Mouse (Mus musculus): Measurements from ENCODE around the gene Arhgap25.
"Not testable (repeated sequence)": the region's sequence is repeated elsewhere in the genome, so short reads cannot be mapped to it uniquely, and the experiment has no call there.

Gene Arhgap25

DNA sequence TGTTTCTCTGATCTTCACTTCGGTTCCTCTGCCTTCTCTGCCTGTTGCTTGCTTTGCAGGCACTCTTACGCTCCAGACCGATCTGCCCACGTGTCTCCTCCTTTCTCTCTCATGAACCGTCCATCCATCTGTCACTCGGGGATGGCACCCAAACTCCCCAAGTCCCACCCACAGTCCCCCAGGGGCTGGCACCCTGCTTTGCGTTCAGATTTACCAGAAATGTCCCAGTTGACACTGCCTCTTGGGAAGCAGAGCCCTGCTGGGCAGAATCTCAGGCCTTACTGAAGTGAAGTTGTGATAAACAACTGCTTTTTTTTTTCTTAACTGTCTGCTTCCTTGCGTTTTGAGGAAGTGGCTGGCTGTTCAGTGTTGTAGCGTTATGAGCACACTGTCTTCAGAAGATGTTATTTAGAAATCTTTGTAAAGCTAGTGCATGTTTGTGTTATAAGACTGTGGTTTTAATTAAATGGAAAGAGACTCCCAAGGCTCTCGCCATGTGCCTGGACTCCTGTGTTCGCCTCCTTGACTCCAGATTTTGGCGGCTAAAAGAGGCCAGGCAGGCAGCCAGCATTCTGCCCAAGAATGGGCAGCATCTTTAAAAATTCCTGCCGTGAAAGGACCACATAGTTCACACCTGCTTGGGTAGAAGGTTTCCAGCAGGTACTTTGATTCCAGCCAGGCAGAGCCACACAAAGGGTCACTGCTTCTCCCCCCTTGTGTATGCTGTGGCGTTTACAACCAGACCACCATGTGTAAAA, at the start of gene Arhgap25:
Gene Arhgap25 (minus strand): TSS at position 307 of the 758 bp plus-strand sequence.
- DNase-seq (ENCODE audit: low read depth, low spot score): no peak

DNA sequence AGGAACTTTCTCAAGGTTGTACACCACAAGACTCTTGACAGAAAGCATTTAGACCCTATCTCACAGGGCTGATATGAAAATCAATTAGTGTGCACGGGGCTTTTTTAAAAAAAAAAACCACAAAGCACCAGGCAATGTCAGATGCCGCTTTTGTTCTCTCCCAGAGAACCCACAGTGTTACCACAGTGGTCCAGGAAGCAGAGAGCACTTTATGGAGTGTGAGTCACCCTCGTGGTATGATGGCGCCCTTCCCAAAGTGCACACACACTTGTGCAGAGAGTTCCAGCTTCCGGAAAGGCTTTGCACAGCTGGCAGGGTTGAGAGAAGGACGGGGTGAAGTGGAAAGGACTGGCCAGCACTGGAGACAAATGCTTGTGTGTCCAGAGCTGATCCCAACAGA, 49.4 kb upstream of the Arhgap25 start:
- no peak for DNase-seq (ENCODE audit: low read depth, low spot score)

DNA sequence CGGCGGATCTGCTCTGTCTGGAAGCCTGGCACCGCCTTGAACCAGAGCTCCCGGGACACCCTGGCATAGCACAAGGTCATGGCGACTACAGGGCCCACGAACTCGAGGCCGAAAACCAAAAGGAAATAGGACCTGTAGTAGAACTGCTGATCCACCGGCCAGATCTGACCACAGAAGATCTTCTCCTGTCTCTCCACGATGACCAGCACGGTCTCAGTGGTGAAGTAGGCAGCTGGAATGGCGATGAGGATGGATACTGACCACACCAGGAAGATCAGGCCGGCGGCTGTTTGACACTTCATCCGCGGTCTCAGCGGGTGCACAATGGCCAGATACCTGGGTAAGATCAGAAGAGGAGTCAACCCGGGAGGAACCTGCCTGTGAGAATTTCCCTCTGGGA, 48.5 kb upstream of the Arhgap25 start:
- DNase-seq (ENCODE audit: low read depth, low spot score): no peak

DNA sequence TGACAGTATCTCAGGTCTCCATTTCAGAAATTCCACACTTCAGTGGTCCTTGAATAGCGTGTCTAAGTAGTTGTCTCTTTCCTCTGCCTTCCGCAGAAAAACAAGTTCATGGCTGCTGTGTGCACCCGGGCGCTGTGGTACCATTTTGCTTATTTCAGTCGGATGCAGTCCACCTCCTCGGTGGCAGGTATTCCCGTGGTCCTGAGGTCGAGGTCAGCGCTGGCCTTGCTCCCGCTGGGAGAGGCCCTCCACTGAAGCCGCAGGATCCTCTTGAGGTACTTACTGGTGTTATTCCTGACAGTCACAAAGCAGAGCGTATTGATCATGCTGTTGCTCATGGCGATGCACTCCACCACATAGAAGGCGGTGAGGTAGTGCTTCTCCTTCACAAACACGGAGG, 48.0 kb upstream of the Arhgap25 start:
- no peak for DNase-seq (ENCODE audit: low read depth, low spot score)

DNA sequence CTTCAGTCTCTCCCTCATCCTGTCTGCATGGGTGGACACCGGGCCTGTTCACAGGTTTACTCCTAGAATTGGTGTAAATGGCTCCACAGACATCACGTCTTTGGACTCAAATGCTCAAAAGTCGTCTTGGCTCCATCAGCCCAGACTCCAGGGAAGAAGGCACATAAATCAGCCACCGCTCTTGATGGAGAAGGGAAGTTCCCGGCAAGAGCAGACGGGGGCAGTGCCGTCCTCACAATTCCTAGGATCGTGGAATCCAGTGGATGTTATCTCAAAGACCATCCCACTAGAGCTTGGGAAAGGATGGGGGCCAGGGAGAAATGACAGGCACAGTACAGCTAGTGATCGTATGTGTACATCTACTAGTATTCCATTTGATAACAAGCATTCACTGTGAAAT, 45.2 kb upstream of the Arhgap25 start:
- DNase-seq (ENCODE audit: low read depth, low spot score): no peak

DNA sequence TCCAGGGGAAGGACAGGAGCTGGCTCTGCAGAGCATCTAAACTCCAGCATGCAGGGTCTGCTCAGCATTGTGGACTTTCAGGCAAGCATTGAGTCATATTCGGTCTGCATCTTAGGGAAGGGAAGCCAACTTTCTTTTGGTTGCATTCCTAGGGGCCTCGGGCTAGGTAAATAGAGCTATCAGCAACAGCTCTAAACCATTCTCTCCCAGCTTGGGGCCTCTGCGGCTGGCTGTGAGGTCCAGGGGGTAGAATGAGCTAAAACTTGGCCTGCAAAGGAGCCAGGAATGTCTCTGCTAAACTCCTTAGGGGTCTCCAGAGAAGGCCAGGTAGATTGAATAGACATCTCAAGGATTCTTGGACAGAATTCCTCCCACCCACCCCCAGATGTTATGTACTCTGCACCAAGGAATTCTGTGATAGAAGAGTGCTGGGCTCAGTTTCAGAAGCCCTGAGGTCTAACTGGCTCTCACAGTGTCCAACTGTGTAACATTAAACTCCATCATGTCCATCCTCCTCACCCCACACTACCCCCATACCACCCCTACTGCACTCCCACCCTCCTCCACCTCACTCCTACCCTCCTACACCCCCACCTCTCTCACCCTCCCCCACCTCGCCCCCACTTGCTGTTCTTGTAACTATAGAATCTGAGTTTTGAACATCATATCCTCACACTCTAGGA, 43.7 kb upstream of the Arhgap25 start:
- no peak for DNase-seq (ENCODE audit: low read depth, low spot score)

DNA sequence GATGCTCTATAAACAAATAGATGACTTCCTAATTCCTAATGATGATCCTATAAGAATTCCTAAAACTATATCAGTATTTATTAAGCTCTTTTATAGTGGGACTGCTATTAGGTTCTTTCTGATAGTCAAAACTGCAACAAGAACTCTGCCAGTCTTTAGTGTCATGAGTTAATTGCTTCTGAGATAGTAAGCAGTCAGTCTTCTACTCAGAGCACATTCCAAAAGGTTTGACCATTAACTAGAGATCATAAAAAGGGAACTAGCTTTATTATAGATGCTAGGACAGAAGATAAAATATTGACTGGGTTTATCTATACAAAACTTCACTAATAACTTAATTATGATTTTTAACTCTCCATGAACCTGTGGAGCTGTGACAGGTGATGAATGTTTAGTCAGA, 38.8 kb upstream of the Arhgap25 start:
- DNase-seq (ENCODE audit: low read depth, low spot score): not testable (repeated sequence)

DNA sequence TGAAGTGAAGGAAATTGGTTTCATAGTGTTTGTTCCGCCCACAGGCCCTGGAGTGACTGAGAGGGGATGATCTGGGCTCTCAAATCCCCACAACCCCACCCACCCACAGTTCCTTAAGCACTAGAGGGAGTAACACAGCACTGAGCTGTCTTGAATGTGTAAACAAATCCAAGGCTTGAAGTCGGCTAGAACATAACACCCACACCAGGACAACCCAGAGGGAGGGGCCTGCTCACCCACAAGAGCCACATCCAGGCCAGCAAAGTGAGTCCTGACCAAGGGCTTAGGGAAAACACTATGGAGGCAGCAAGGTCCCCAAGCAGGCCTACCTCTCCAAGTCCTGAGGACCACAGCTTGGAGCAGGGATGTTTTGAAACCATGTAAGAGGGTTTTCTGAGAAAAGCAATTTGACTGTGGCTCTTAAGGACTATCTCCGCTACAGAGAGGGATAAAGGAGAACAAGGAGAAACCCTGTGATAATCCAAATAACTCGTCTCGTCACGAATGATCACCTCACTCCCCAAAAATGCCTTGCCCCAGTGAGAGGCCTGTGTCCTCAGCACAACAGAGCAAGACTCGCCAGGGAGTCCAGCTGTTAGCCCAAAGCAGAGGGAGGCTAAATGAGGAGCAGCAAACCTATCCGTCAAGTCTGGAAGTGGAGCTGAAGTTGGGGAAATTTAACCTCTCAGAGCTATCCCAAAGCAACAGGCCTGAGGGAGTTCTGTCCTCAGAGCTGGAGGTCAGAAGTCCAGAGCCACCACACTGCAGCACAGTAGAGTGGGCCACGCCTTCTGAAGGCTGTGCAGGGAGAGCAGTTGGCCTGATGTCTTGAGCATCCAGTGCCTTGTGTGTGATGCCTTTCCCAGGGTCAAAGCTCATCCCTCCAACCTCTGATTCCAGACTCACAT, 34.9 kb upstream of the Arhgap25 start:
- no peak for DNase-seq (ENCODE audit: low read depth, low spot score)

DNA sequence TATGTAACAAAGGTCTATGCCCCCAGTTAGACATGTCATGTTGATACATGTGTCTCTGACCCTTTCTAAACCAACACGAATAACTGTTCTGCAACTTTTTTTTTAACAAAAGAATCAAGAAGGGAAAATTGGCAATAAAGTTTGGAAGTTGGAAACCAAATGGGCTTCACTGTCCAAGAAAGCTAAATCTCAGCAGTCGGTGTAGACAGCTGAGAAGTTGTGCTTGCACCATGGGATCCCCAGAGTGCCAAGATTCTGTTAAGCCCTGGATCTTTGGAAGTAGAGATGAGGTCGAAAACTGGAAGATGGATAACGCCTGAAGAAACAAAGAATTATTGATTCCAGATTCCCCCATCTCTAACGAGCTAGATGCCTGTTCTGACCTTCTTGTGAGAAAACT, 32.1 kb upstream of the Arhgap25 start:
- no peak for DNase-seq (ENCODE audit: low read depth, low spot score)

DNA sequence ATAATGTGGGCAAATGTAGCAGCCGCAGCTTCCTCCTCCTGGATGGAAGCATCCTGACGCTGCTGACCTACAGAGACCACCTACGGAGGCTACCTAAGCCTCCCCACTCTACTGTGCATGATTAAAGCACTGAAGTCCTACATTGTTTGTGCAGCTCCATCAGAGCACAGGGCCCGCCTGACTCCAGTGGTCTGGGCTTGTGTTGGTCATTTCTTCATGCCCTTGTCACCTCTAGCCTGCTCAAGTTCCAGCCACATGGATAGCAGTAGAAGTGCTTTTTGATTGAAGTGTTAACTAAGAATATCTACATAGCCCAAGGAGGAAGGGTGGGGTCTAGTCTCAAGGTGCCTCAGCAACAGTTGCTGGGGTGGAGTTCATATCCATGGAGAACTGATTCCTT, 31.3 kb upstream of the Arhgap25 start:
- DNase-seq (ENCODE audit: low read depth, low spot score): no peak

DNA sequence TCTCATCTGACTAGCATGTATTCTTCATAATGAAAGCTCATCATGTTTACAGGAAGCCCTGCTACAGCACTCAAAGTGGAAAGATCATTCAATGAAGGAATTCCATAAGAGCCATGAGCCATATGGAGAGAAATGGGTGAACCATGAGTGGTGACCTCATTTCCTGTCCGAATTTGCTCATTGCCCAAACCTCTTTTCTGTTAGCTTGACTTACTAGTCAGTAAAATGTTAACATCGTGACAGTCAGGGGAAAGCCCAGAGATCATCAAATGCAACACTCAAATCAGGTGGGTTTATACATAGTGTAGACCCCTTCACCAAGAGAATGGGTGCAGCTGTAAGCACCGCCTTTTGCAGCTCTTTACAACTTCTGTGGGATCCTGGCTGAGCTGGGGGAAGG, 20.7 kb upstream of the Arhgap25 start:
- no peak for DNase-seq (ENCODE audit: low read depth, low spot score)

DNA sequence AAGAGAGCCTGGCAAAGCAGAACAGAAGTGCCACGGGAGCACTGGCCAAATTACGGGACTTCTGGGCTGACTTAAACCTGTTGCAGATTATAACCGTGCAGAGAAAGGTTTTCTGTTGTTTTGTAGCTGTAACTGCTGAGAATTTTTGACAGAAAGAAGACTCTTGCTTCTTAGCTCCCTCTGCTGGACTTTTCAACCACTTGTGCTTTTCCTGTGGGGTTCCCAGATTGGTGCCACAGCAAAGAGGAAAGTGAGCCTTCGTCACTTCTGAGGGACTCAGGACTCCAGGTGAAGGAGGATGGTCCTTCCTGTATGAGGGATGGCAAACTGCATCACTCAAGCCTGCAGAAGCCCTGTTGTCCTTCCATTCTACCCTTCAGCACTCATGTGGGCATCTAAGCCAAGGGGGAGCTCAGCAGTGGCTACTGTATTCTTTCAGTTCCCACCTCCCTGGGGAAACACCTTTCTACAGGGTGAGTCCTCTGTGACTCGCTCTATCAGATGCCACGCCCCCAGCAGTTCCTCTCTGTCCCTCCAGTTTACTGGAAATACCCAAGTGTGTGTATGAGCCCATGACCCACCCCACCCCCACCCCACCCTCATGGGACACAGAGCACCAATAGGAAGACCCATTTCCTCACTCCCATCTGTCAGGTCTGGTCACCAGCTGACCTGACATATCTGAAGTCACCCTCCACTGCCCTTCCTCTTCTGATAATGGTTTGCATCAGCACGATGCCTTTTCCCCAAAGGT, 19.2 kb upstream of the Arhgap25 start:
- DNase-seq (ENCODE audit: low read depth, low spot score): no peak

DNA sequence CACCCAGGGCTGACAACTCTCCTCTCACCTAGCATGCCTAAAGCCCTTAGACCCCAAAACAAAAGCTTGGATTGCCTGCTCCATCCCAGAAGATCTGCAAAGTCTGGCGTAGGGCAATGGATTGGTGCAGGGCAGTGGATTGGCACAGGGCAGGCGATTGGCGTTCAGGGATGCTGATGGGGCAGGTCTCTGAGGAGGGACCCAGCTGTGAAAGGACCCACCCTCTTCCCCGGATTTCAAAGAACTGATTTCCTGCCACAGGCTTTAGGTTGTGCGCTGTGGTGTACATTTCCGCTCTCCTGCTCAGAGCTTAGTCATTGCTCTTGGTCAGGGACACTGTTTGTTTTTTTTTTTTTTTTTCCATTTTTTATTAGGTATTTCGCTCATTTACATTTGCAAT, 14.8 kb upstream of the Arhgap25 start:
- DNase-seq (ENCODE audit: low read depth, low spot score): no peak

DNA sequence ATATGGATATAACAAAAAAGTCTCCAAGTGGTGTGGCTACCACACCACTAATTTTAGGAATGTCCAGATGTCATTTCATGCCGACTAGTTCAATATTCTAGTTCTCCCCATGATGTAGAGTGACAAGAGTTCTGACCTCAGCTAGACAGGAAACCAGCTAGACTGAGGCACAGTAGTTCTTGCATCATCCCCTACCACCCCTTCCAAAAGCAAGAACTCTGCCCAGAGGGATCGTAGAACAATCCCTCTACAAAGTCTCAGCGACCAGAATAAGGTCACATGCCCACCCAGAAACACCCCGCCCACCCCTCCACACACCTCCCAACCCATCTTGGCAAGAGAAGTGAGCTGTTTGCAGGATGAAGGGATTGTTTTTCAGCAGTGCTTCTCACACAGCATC, 14.4 kb upstream of the Arhgap25 start:
- no peak for DNase-seq (ENCODE audit: low read depth, low spot score)

DNA sequence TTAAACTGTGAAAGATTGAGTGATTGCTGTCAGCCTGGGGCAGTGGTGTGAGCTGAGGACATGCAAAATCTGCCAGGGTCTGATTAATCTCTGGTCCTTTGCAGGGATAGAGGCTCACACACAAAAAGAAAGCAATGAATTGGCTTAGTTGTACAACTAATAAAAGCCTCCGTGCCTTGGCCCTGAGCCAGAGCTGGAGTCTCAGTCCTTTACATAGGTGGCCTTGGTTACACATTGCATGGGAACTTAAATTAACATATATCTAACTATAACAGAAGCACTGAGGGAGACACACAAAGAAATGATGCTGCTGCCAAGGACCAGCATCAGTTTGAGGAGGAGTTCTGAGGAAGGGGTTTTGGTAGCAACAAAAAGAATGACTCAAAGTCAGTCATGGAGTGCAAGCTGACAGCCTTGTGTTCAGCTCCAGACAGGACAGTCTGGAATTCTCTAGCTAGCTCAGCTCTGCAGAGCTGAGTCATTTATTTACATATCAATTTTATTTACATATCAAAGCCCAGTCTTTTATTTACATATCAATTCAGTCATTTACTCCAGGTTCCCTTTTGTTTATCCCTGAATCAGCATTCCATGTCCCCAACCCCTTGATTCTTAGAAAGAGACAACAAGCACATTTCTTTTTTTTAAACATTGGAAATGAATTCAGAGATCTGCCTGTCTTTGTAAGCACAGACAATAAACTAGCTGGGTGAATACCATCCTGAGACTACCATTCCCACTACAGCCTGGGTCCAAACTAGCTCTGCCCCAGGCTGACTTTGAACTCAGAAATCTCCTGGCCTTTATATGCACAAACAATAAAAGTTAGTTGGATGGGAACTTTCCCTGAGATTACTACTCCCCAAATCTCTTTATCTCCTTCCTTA, 12.5 kb upstream of the Arhgap25 start:
- no peak for DNase-seq (ENCODE audit: low read depth, low spot score)

DNA sequence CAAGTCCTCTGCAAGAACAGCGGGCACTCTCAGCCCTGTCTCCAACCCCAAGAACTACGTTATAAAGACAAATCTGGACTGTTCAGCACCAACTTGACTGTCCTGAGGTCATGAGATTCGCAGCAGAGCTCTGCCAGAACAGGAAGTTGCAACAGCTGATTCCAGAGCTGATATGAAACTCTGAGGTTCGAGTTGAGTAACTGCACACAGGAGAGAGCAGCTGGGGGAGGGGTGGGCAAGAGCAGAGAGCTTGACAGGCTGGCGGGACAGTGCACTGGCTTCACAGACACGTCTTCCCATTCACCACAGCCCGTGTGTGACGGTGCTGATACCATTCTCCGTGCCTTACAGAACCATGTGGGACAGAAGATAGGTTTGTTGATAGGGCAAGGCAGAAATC, 9.0 kb upstream of the Arhgap25 start:
- no peak for DNase-seq (ENCODE audit: low read depth, low spot score)

DNA sequence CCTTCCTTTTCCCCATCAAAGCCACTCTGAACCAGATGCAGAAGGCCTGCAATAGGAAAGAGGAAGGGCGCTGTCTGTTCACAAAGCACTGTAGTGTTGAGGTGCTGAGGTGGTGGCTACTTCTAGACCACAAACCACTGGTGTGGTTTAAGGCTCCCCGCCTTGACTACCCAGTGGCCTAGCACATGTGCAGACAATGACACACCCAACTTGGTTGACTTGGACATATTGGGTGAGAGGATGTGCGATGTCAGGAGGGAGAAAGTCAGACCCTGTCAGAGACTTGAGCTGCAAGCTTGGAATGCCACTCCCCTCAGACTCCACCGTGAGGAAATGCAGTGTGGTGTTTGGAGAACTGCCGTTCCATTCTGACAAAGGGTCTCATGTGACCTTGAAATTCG, 8.1 kb upstream of the Arhgap25 start:
- no peak for DNase-seq (ENCODE audit: low read depth, low spot score)

DNA sequence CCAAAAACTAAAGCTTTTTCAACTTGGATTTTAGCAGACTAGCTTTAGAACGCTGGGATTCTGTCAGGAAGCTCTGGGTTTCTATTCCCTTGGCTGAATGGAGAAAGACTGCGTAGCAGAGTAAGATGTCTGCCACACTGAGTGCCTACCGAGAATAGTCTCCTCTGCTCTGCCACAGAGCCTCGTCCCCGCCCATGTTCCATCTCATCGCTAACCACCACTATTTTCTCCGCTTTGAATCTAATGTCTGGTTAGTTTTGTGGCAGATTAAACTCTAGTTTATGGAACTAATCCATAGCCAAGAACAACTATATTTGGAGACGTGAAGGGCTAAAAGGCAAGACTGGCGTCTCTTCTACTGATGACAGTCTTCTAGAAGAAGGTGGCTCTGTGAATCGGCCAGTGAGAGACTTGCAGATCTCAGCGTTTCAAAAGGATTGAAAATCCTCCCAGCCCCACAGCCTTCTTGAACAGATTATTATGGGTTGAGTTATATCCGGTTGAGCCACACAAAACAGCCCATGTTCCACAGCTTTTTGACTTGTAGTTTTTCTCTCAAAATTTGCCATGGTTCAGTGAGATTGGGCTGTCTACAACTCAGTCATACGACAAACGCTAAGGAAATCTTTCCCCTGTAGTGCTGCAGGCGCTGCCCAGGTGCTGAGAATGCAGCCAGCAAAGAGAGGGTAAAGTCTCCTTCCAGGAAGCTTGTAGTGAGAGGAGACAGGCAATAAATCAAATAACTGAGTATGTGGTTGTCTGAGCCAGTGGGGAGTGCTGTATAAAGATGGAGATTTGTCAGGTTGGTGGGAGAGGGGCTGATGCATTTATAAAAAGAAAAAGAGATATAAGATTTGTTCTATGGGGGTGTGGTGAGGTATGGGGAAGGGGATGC, 5.6 kb upstream of the Arhgap25 start:
- no peak for DNase-seq (ENCODE audit: low read depth, low spot score)

DNA sequence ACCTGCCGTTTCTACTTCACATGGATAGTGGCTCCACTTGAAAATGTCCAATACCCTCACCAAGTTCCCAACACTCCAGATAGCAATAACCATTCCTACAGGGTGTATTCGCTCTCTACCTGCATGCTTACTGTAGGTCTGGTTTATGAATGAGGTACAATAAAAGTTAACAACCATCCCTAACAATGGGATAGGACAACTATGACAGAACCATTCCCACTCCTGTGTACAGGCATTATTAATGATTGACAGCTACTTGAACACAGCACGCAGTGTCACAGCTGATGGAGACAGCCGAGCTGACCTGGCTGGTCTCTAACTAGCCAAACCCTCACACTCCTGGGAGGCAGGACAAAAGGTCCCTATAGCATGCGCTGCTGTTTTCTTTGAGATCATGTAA, 4.6 kb upstream of the Arhgap25 start:
- DNase-seq (ENCODE audit: low read depth, low spot score): no peak

DNA sequence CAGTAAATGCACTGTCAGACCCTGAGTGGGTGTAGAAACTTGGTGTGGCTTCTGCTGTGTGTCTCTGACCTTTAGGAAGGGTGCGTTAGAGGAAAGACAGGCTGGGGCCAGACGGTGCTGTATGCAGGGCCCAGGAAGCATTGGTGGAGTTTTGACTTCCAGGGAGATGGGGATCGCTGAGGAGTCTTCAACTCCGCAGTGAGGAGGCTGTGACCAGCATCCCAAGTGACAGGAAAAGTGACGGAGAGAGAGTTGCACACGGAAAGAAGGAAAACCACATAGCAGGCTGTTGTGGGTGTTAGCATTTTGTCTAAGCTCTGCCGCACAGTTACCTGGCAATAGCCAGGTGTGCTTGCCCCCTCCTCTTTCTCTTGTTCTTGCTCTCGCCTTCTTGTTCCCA, 3.2 kb upstream of the Arhgap25 start:
- no peak for DNase-seq (ENCODE audit: low read depth, low spot score)

Measured in c-Kit-negative CD71-positive TER-119-positive erythroid progenitor cells, embryonic 14.5 days (primary cell).